Mouse (Mus musculus): ENCODE data around the gene Klf2. TPM values are rescaled to one million over a fixed set of nuclear protein-coding genes. Genes with fewer than 3 reads are reported as not detected.

Gene Klf2
- polyA plus RNA-seq, 1 experiment from 2014 or later = 15.4 TPM

DNA sequence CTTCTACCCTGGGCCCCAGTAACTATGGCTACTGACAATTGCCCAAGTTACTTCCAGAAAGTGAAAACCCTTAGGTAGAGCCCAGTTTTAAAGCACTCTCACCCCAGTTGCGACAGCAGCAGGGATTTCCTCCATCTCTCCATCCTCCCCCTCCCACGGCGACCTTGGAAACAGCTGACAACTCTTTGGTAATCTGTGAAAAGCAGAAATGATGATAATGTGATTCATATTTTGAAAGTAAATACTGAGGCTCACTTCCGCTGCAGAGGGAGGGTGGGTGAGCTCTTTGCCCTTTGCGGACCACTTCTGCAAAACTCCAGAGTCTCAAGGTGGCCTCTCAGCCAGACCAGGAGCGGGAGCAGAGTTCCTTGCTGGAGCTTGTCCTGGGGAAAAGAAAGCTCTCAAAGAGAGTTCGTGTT is 3.6 kb downstream of the Klf2 start:
- WGBS = 59% methylated on average over 7 of the region's 7 CpGs

DNA sequence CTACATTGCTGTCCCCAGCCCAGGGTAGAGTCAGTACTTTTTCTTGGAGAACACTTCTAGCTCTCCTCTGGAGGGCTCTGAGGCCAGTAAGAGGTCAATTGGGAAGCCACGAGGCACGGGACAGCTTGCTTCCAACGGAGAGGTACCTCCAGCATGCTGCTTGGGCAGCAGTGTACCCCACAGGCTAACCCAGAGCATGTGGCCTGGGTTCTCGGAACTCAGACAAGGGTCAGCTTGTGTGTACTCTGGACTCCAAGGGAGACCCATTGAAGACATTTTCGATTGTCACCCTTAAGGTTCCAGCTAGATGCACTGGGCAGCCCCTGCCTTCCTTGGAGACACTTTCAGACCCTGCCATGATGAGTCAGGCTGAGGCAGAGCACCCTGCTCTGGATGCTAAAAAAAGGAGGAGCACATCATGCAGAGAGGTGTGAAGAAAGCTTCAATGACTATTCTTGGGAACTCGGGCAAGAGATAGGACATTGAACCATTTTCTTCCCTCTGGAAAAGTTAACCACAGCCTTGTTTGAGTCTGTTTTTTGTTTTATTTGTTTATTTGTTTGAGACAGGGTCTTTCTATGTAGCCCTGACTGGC is 4.4 kb downstream of the Klf2 start:
- 56% methylated on average over 6 of the region's 6 CpGs for WGBS
- Histone ChIP-seq H3K27me3 (peaks cover 34% of the 10 kb centered on the region), H3K4me2 (replicated peaks) (no peak overlapping the region), H3K27ac (replicated peaks) (no peak overlapping the region), H3K36me3 (no peaks in the 10 kb centered on the region), H3K4me1 (peaks cover 40% of the 10 kb centered on the region), H3K4me3 (replicated peaks) (no peak overlapping the region), H3K9ac (no peak overlapping the region), H3K9me3 (replicated peaks) (no peaks in the 10 kb centered on the region)
- no peak for ATAC-seq (ENCODE audit: insufficient number of reproducible peaks, low FRiP score, low TSS enrichment, low read depth)

More for the DNA sequence above, 3.6 kb downstream of the Klf2 start:
- Histone ChIP-seq H3K4me3 (replicated peaks) (no peak overlapping the region), H3K4me2 (replicated peaks) (no peak overlapping the region), H3K9ac (no peak overlapping the region), H3K36me3 (no peaks in the 10 kb centered on the region), H3K27ac (replicated peaks) (no peak overlapping the region), H3K27me3 (peaks cover 34% of the 10 kb centered on the region), H3K9me3 (replicated peaks) (no peaks in the 10 kb centered on the region), H3K4me1 (peaks cover 40% of the 10 kb centered on the region)
- ATAC-seq (ENCODE audit: insufficient number of reproducible peaks, low FRiP score, low TSS enrichment, low read depth) = no peak

DNA sequence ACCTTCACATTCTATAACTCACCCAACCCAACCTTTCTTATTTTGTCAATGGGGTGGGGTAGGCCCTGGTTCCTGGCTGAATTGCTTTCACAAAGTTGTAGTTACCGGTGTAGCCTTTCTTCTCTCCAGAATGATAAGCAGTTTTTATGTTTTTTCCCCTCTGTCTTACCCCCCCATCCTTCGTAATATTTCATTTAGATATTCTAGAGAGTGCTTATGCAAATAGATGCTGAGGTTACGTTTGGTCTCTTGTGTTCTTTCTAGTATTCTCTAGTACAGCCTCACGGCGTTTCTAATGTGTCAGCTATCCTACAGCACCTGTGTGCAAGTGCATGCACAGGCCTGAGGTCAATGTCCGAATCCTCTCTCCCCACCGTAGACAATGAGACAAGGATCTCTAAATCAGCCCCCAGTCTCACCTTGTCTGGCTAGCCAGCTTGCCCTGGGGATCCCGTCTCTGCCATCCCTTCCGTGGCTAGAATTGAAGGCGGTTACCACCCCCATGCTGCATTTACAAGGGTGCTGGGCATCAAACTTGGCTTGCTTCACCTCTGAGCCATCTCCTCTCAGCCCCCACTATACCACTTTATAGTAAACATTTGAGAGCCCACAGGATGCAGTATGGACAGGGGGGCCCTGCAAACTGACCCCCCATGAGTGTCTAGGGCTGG is 5.3 kb downstream of the Klf2 start:
- Histone ChIP-seq H3K9ac (no peak overlapping the region), H3K27me3 (peaks cover 29% of the 10 kb centered on the region), H3K4me3 (replicated peaks) (no peak overlapping the region), H3K27ac (replicated peaks) (no peak overlapping the region), H3K4me1 (peaks cover 32% of the 10 kb centered on the region), H3K4me2 (replicated peaks) (no peak overlapping the region), H3K9me3 (replicated peaks) (no peaks in the 10 kb centered on the region), H3K36me3 (no peaks in the 10 kb centered on the region)
- no peak for ATAC-seq (ENCODE audit: insufficient number of reproducible peaks, low FRiP score, low TSS enrichment, low read depth)
- WGBS = 82% methylated on average over 10 of the region's 10 CpGs

DNA sequence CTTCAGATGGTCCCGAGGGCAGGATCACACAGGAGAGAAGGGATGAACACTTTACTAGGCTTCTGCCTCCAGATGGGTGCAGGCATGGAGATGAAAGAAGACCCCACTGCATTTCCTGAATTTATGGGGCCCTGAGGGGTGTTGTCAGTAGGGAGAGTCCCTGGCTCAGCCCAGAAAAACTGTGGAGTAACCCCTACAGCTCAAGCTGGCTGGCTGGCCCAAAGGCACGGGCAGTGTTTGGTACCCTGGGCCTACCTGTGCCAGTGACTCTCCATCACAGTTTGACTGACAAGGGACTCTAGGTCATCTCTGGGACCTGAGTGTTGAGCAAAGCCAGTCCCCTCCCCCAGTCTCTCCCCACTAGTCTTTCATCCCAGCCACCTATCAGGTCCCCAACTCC is 5.9 kb downstream of the Klf2 start:
- Histone ChIP-seq H3K36me3 (no peaks in the 10 kb centered on the region), H3K27ac (replicated peaks) (no peak overlapping the region), H3K4me3 (replicated peaks) (no peak overlapping the region), H3K4me2 (replicated peaks) (no peak overlapping the region), H3K9ac (no peak overlapping the region), H3K4me1 (peaks cover 26% of the 10 kb centered on the region), H3K9me3 (replicated peaks) (no peaks in the 10 kb centered on the region), H3K27me3 (peaks cover 24% of the 10 kb centered on the region)
- 74% methylated on average over 2 of the region's 2 CpGs for WGBS
- no peak for ATAC-seq (ENCODE audit: insufficient number of reproducible peaks, low FRiP score, low TSS enrichment, low read depth)

DNA sequence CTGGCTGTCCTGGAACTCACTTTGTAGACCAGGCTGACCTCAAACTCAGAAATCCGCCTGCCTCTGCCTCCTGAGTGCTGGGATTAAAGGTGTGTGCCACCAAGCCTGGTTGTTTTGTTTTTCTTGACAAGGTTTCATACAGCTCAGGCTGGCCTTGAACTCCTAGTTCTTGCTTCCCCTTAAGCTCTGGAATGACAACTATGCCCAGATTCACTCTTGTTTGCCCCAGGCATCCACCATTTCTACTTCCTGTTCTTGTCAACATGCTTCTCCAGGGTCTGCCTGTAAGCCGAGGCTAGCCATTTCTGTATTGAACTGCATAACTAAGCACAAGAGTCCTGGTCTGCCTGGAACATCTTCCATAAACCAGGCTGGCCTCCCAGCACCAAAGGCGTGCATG is 10.3 kb downstream of the Klf2 start:
- Histone ChIP-seq H3K4me2 (replicated peaks) (no peak overlapping the region), H3K9ac (no peak overlapping the region), H3K9me3 (replicated peaks) (no peaks in the 10 kb centered on the region), H3K4me3 (replicated peaks) (no peak overlapping the region), H3K27me3 (no peaks in the 10 kb centered on the region), H3K4me1 (no peaks in the 10 kb centered on the region), H3K27ac (replicated peaks) (no peak overlapping the region), H3K36me3 (no peaks in the 10 kb centered on the region)
- WGBS = 78% methylated on average over 3 of the region's 3 CpGs
- no peak for ATAC-seq (ENCODE audit: insufficient number of reproducible peaks, low FRiP score, low TSS enrichment, low read depth)

DNA sequence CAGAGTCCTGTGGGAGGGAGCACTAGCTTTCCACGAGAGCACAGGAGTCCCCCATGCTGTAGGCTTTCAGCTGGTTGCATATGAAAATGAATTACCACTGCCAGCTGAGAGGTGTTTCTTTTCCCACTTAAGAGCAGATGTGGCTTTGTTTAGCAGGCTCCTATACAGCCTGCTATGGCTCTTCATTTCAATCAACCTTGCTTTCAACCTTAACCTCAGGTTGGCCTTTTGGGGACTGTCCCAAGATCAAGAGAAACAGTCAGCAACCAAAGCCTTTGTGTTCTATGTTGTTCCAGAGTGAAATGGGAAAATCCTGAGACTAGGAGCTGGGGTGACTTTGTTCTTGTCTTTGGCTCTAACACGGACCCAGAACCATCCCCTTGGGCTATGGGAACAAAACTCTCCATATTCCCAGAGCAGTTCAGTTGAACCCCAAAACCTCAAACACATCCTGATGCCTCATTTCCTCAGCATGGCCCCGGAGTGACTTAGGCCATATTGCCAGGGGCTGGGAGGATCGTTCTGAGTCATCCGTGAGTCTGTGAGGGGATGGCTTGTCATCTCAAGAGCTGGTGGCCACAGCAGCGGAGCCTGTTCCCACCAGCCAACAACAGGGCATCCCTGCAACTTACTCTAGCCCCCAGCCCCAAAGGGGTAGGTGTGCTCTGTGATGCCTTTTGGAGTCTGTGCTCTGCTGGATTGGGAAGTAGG is 12.1 kb downstream of the Klf2 start:
- no peaks in the 10 kb centered on the region for H3K9me3 ChIP-seq (replicated peaks)
- H3K4me1 ChIP-seq = no peaks in the 10 kb centered on the region
- no peak for ATAC-seq (ENCODE audit: insufficient number of reproducible peaks, low FRiP score, low TSS enrichment, low read depth)
- H3K36me3 ChIP-seq = peaks cover 7% of the 10 kb centered on the region; the same call in 1 of the 2 replicates
- H3K27me3 ChIP-seq = no peaks in the 10 kb centered on the region
- WGBS = 79% methylated on average over 6 of the region's 6 CpGs
- no peak overlapping the region for H3K4me3 ChIP-seq (replicated peaks)
- H3K4me2 ChIP-seq (replicated peaks) = no peak overlapping the region
- no peak overlapping the region for H3K9ac ChIP-seq
- no peak overlapping the region for H3K27ac ChIP-seq (replicated peaks)

DNA sequence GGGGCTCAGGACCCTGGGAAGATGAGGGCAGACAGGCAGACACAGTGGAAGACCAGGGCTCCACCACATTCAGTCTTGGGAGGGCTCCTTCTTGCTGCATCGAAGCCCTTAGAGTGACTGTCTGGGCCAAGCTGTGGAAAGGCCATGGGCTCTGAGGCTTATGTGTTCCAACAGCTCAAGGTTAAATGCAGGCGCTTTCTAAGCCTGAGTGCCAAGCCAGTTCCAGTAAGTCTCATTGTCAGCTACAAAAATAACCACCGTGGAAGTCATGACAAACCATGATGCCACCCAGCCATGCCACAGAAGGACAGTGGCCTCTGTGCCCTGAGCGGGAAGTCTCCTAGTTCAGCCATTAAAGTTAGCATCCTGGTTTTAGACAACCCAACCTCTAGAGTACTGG is 12.8 kb downstream of the Klf2 start:
- no peaks in the 10 kb centered on the region for H3K9me3 ChIP-seq (replicated peaks)
- no peak overlapping the region for H3K9ac ChIP-seq
- no peak overlapping the region for H3K4me2 ChIP-seq (replicated peaks)
- no peaks in the 10 kb centered on the region for H3K4me1 ChIP-seq
- H3K27ac ChIP-seq (replicated peaks) = no peak overlapping the region
- no peak for ATAC-seq (ENCODE audit: insufficient number of reproducible peaks, low FRiP score, low TSS enrichment, low read depth)
- peaks cover 12% of the 10 kb centered on the region; the same call in 1 of the 2 replicates for H3K36me3 ChIP-seq
- H3K4me3 ChIP-seq (replicated peaks) = no peak overlapping the region
- 84% methylated on average over 4 of the region's 4 CpGs for WGBS
- H3K27me3 ChIP-seq = no peaks in the 10 kb centered on the region

DNA sequence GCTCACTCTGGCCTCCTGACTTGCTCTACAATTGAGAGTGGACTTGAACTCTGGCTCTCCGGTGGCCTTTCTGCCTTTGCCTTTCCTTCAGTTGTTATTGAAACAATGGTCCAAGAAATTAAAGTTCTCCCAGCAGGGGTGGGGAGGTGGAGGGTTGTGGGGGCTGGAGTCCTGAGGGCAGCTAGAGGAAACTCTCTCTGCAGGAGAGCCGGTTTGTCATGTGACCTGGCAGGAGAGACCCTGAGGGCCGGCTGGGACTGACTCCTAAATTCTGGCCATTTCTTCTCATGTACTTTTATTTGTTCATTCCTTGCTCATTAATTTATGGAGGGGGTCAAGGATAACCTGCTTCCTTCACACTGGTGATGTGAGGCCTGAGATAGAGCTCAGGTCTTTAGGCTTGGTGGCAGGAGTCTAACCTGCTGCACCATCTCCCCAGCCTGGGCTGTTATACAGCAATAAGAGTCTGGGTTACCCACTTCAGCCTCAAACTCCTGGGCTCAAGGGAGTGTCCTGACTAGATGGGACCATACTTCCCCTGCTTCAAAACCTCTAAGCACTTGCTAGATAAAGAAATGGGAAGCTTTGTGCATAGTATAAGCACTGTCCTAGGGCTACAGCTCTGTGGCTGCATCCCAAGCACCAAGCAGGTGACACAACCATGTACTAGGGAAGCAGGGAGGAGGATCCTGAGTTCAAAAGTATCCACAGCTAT is 14.8 kb downstream of the Klf2 start:
- no peaks in the 10 kb centered on the region for H3K9me3 ChIP-seq (replicated peaks)
- H3K27me3 ChIP-seq = no peaks in the 10 kb centered on the region
- peaks cover 23% of the 10 kb centered on the region for H3K36me3 ChIP-seq
- H3K4me2 ChIP-seq (replicated peaks) = no peak overlapping the region
- WGBS = 40% methylated on average over 3 of the region's 3 CpGs
- no peak for ATAC-seq (ENCODE audit: insufficient number of reproducible peaks, low FRiP score, low TSS enrichment, low read depth)
- H3K4me3 ChIP-seq (replicated peaks) = no peak overlapping the region
- no peak overlapping the region for H3K27ac ChIP-seq (replicated peaks)
- no peak overlapping the region for H3K9ac ChIP-seq
- H3K4me1 ChIP-seq = no peaks in the 10 kb centered on the region

DNA sequence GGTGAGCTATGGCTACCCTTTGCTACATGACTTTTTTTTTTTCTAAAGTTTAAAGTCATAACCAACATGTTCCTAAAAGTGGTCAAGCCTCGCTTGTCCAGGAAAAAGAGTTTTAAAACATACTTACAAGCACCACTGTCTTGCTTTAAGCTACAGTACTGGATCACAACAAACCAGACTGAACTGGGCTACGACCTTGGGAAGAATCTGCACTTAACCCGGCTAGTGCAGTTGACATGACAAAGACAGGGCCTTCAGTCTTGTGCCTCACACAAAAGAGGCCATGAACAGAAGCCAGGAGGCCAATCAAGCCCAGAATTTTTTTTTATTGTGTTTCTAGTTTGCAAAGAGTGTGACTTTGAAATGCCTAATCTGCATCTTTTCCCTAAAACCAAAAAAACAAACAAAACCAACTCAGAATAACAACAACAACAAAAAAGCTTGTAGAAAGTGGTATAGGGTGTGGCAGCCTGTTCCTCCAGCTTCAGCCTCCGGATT is 15.4 kb downstream of the Klf2 start:
- Histone ChIP-seq H3K9me3 (replicated peaks) (no peaks in the 10 kb centered on the region), H3K4me1 (no peaks in the 10 kb centered on the region), H3K4me2 (replicated peaks) (no peak overlapping the region), H3K27ac (replicated peaks) (no peak overlapping the region), H3K27me3 (no peaks in the 10 kb centered on the region), H3K4me3 (replicated peaks) (no peak overlapping the region), H3K36me3 (peaks cover 29% of the 10 kb centered on the region), H3K9ac (no peak overlapping the region)
- no peak for ATAC-seq (ENCODE audit: insufficient number of reproducible peaks, low FRiP score, low TSS enrichment, low read depth)
- 79% methylated on average over 4 of the region's 4 CpGs for WGBS

DNA sequence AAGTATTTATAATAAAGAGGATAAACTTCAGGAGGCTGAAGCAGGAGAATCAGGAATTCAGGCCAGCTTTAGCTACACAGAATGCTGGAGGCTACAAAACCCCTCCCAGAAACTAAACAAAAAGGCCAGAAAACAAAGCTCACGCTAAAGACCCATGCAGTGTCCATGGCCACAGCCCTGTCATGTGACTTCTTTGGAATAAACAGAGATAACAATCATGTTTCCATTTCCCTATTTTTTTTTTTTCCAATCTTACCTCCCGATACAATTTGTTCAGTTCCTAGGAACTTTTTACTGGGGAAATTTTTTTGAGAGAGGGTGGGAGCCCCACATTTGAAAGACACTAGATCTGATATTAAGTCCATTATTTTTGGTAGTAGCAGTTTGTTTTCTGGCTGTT is 17.4 kb downstream of the Klf2 start:
- H3K27ac ChIP-seq (replicated peaks) = no peak overlapping the region

DNA sequence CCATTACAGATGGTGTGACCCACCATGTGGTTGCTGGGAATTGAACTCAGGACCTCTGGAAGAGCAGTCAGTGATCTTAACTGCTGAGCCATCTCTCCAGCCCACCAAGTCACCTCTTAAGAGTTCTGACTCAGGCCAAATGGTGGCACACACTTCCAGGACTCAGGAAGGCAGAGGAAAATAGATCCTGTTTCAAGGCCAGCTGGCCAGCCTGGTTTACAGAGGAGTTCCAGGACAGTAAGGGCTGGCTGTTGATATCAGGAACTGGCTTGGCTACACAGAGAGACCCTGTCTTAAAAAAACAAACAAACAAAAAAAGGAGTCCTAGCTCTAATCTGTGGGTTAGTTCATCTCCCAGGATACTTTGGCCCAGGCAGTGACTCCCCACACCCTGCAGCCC is 18.2 kb downstream of the Klf2 start:
- Histone ChIP-seq H3K9me3 (replicated peaks) (no peaks in the 10 kb centered on the region), H3K4me2 (replicated peaks) (no peak overlapping the region), H3K27me3 (no peaks in the 10 kb centered on the region), H3K36me3 (peaks cover 57% of the 10 kb centered on the region), H3K27ac (replicated peaks) (no peak overlapping the region), H3K4me1 (no peaks in the 10 kb centered on the region), H3K9ac (no peak overlapping the region), H3K4me3 (replicated peaks) (no peak overlapping the region)
- no peak for ATAC-seq (ENCODE audit: insufficient number of reproducible peaks, low FRiP score, low TSS enrichment, low read depth)

More for the DNA sequence above, 17.4 kb downstream of the Klf2 start:
- Histone ChIP-seq H3K4me3 (replicated peaks) (no peak overlapping the region), H3K36me3 (peaks cover 50% of the 10 kb centered on the region), H3K4me1 (no peaks in the 10 kb centered on the region), H3K27me3 (no peaks in the 10 kb centered on the region), H3K9me3 (replicated peaks) (no peaks in the 10 kb centered on the region), H3K9ac (no peak overlapping the region), H3K4me2 (replicated peaks) (no peak overlapping the region)
- 76% methylated on average over 2 of the region's 2 CpGs for WGBS
- no peak for ATAC-seq (ENCODE audit: insufficient number of reproducible peaks, low FRiP score, low TSS enrichment, low read depth)
